Mouse (Mus musculus): Measurements from ENCODE around the gene Supv3l1.
"Not testable (repeated sequence)": the region's sequence is repeated elsewhere in the genome, so short reads cannot be mapped to it uniquely, and the experiment has no call there.

The Supv3l1 gene

GRCm38 (mm10) chr10:62449364-62450279 is at the start of gene Supv3l1, which contains the start of gene 4930507D05Rik:
Gene Supv3l1 (minus strand): TSS chr10:62449738.
Gene 4930507D05Rik (plus strand): TSS chr10:62449489.
- peak; percentile 85 to 87 for DNase-seq

GRCm38 (mm10) chr10:62491681-62492080 is 42.1 kb upstream of the Supv3l1 start:
- DNase-seq = not testable (repeated sequence)

- DNase-seq = peak in 1 of 2 experiments; percentile 64
Measured at GRCm38 (mm10) chr10:62488266-62488665, 38.7 kb upstream of the Supv3l1 start.

- peak; percentile 100 for DNase-seq
Measured at GRCm38 (mm10) chr10:62486618-62487415, 37.3 kb upstream of the Supv3l1 start, which contains the start of gene Vps26a. Gene Vps26a (minus strand): TSS chr10:62486805.

GRCm38 (mm10) chr10:62485878-62486582 is 36.5 kb upstream of the Supv3l1 start:
- DNase-seq = no peak

- no peak for DNase-seq
Measured at GRCm38 (mm10) chr10:62481108-62481852, 31.7 kb upstream of the Supv3l1 start.

- DNase-seq = no peak
Measured at GRCm38 (mm10) chr10:62476980-62477379, 27.4 kb upstream of the Supv3l1 start.

GRCm38 (mm10) chr10:62474944-62475343 is 25.4 kb upstream of the Supv3l1 start:
- DNase-seq = no peak

- DNase-seq = peak in 1 of 2 experiments; percentile 13
Measured at GRCm38 (mm10) chr10:62471105-62471504, 21.6 kb upstream of the Supv3l1 start.

GRCm38 (mm10) chr10:62469736-62470135 is 20.2 kb upstream of the Supv3l1 start:
- no peak for DNase-seq

GRCm38 (mm10) chr10:62461321-62461720 is 11.8 kb upstream of the Supv3l1 start:
- DNase-seq = no peak

GRCm38 (mm10) chr10:62452001-62452400 is 2.5 kb upstream of the Supv3l1 start:
- DNase-seq = not testable (repeated sequence)

- no peak for DNase-seq
Measured at GRCm38 (mm10) chr10:62450280-62450640, 722 bp upstream of the Supv3l1 start.

GRCm38 (mm10) chr10:62430427-62430826 is 19.1 kb downstream of the Supv3l1 start:
- no peak for DNase-seq

- DNase-seq = peak in 1 of 2 experiments; percentile 14
Measured at GRCm38 (mm10) chr10:62425081-62425871, 24.3 kb downstream of the Supv3l1 start.

GRCm38 (mm10) chr10:62422255-62422654 is 27.3 kb downstream of the Supv3l1 start, which contains the start of gene Hkdc1:
Gene Hkdc1 (minus strand): TSS chr10:62422491.
- peak; percentile 57 to 72 for DNase-seq

GRCm38 (mm10) chr10:62421127-62421526 is 28.4 kb downstream of the Supv3l1 start:
- no peak for DNase-seq

- no peak for DNase-seq
Measured at GRCm38 (mm10) chr10:62420399-62420798, 29.1 kb downstream of the Supv3l1 start.

GRCm38 (mm10) chr10:62419422-62419821 is 30.1 kb downstream of the Supv3l1 start:
- no peak for DNase-seq

- DNase-seq = no peak
Measured at GRCm38 (mm10) chr10:62418831-62419356, 30.6 kb downstream of the Supv3l1 start.

- DNase-seq = peak; percentile 28 to 67
Measured at GRCm38 (mm10) chr10:62413606-62413982, 35.9 kb downstream of the Supv3l1 start.
